Mouse (Mus musculus) heart, postnatal 0 days (tissue): ENCODE results near the gene Acoxl. TPM values are rescaled to one million over a fixed set of nuclear protein-coding genes. Genes with fewer than 3 reads are reported as not detected.

ENCODE experiments used
- ATAC-seq: fragments of 200-750 bp; cut with Nextera tagmentation; 2 replicates; pipeline ENCODE4 v1.8.0; 2017; ENCODE audit warnings: low read depth, moderate number of reproducible peaks, moderate library complexity; ENCODE audit not compliant: insufficient read depth
- DNase-seq: peaks from one replicate; pipeline ENCODE4 v3.0.0-alpha.2; 2016; ENCODE audit warnings: low spot score
- H3K27ac ChIP-seq: fragments of 300-500 bp; sonication (generic); 2 replicates; pipeline ENCODE4 v1.5.1; 2014; ENCODE audit warnings: low read depth, mild to moderate bottlenecking
- H3K27me3 ChIP-seq: fragments of 300-500 bp; sonication (generic); 2 replicates; pipeline ENCODE4 v1.6.1; 2014; ENCODE audit warnings: low read length, mixed read lengths; ENCODE audit not compliant: control insufficient read depth, insufficient read depth
- H3K36me3 ChIP-seq: fragments of 300-500 bp; sonication (generic); replicated peaks from 2 replicates; pipeline ENCODE4 v1.6.1; 2014; ENCODE audit warnings: low read length, mixed read lengths; ENCODE audit not compliant: control insufficient read depth, insufficient read depth
- H3K4me1 ChIP-seq: fragments of 300-500 bp; sonication (generic); 2 replicates; pipeline ENCODE4 v1.6.1; 2014; ENCODE audit warnings: antibody characterized with exemption; ENCODE audit not compliant: control insufficient read depth, insufficient read depth
- H3K4me2 ChIP-seq: fragments of 300-500 bp; sonication (generic); 2 replicates; pipeline ENCODE4 v1.6.1; 2014; ENCODE audit warnings: low read depth, mild to moderate bottlenecking, low read length, moderate library complexity
- H3K4me3 ChIP-seq: fragments of 300-500 bp; sonication (generic); 2 replicates; pipeline ENCODE4 v1.5.1; 2014; ENCODE audit warnings: low read depth, low read length
- H3K9ac ChIP-seq: fragments of 300-500 bp; sonication (generic); replicated peaks from 2 replicates; pipeline ENCODE4 v1.6.1; 2014; ENCODE audit warnings: low read depth, low read length, mixed read lengths
- H3K9me3 ChIP-seq: fragments of 300-500 bp; sonication (generic); replicated peaks from 2 replicates; pipeline ENCODE4 v1.6.1; 2016; ENCODE audit warnings: low read length; ENCODE audit not compliant: control insufficient read depth
- CTCF ChIP-seq: IDR thresholded peaks from 2 replicates; pipeline ENCODE4 v1.5.1; 2016; ENCODE audit warnings: antibody characterized with exemption, control low read depth, low read depth
- EP300 ChIP-seq: IDR thresholded peaks from 2 replicates; pipeline ENCODE4 v1.6.1; 2016; ENCODE audit warnings: antibody characterized with exemption, low read depth
- WGBS: fragments of 180-500 bp; shearing (Covaris S2); extraction: QIAGEN DNeasy Blood & Tissue Kit; methylation state at CpG from one replicate; pipeline ENCODE4 v1.1.7; 2014; 5-methylcytosine and 5-hydroxymethylcytosine counted together
- polyA plus RNA-seq: library from polyadenylated mRNA; unstranded; fragments of >200 nt; fragmentation: Nextera tagmentation; extraction: Ambion mirVana; gene quantifications from 2 replicates; pipeline ENCODE4 v1.2.1, GENCODE M21; 2015
- total RNA-seq: library from RNA; depleted of rRNA; stranded (reverse); fragments of >200 nt; gene quantifications from 2 replicates; pipeline ENCODE4 v1.2.3, GENCODE M21; 2014; ENCODE audit warnings: low replicate concordance

The Acoxl gene
- total and polyA plus RNA-seq, 2 experiments from 2014 or later = 0.37 TPM; not detected in 1

GRCm38 (mm10) chr2:127978601-127979230 is 140.0 kb downstream of the Acoxl start:
- no peaks in the 10 kb centered on the region for H3K9me3 ChIP-seq
- 83% methylated on average over 7 of the region's 7 CpGs for WGBS
- no peaks in the 10 kb centered on the region for H3K27me3 ChIP-seq
- no peaks in the 10 kb centered on the region for H3K36me3 ChIP-seq
- no peak overlapping the region for H3K4me3 ChIP-seq
- no peak for ATAC-seq
- TF ChIP-seq EP300 (no peak), CTCF (no peak)
- H3K27ac ChIP-seq = no peak overlapping the region
- H3K9ac ChIP-seq = no peak overlapping the region
- no peak overlapping the region for H3K4me2 ChIP-seq
- no peak for DNase-seq
- no peaks in the 10 kb centered on the region for H3K4me1 ChIP-seq

GRCm38 (mm10) chr2:127982610-127983009 is 143.9 kb downstream of the Acoxl start:
- WGBS = 93% methylated on average over 3 of the region's 3 CpGs
- H3K36me3 ChIP-seq = no peaks in the 10 kb centered on the region
- TF ChIP-seq EP300 = no peak
- no peak for TF ChIP-seq CTCF
- H3K4me3 ChIP-seq = no peak overlapping the region
- H3K4me2 ChIP-seq = no peak overlapping the region
- H3K27ac ChIP-seq = no peak overlapping the region
- H3K9me3 ChIP-seq = no peaks in the 10 kb centered on the region
- H3K4me1 ChIP-seq = no peaks in the 10 kb centered on the region
- ATAC-seq (no peak), DNase-seq (no peak)
- H3K27me3 ChIP-seq = 0 out of 2 replicates have a peak, but pooled peaks cover 3% of the 10 kb centered on the region
- no peak overlapping the region for H3K9ac ChIP-seq

- no peaks in the 10 kb centered on the region for H3K36me3 ChIP-seq
- H3K9ac ChIP-seq = no peak overlapping the region
- ATAC-seq (no peak), DNase-seq (no peak)
- no peaks in the 10 kb centered on the region for H3K9me3 ChIP-seq
- WGBS = 15% methylated on average over 4 of the region's 4 CpGs
- H3K27ac ChIP-seq = no peak overlapping the region
- H3K27me3 ChIP-seq = 0 out of 2 replicates have a peak, but pooled peaks cover 3% of the 10 kb centered on the region
- TF ChIP-seq CTCF (no peak), EP300 (no peak)
- H3K4me2 ChIP-seq = no peak overlapping the region
- no peak overlapping the region for H3K4me3 ChIP-seq
- no peaks in the 10 kb centered on the region for H3K4me1 ChIP-seq
Measured at GRCm38 (mm10) chr2:127983301-127983700, 144.6 kb downstream of the Acoxl start.

GRCm38 (mm10) chr2:127983981-127984380 is 145.3 kb downstream of the Acoxl start:
- H3K4me1 ChIP-seq = no peaks in the 10 kb centered on the region
- 95% methylated on average over 1 of the region's 1 CpGs for WGBS
- no peaks in the 10 kb centered on the region for H3K9me3 ChIP-seq
- no peak for DNase-seq
- no peak overlapping the region for H3K27ac ChIP-seq
- H3K4me3 ChIP-seq = no peak overlapping the region
- no peak overlapping the region for H3K4me2 ChIP-seq
- H3K9ac ChIP-seq = no peak overlapping the region
- TF ChIP-seq EP300 = no peak
- TF ChIP-seq CTCF = no peak
- ATAC-seq = no peak
- no peaks in the 10 kb centered on the region for H3K36me3 ChIP-seq
- 0 out of 2 replicates have a peak, but pooled peaks cover 3% of the 10 kb centered on the region for H3K27me3 ChIP-seq

- Histone ChIP-seq H3K9ac (no peak overlapping the region), H3K9me3 (no peaks in the 10 kb centered on the region), H3K4me1 (peaks cover 5% of the 10 kb centered on the region; the same call in 1 of the 2 replicates), H3K4me3 (no peak overlapping the region), H3K4me2 (no peak overlapping the region), H3K27ac (no peak overlapping the region), H3K36me3 (no peaks in the 10 kb centered on the region), H3K27me3 (0 out of 2 replicates have a peak, but pooled peaks cover 3% of the 10 kb centered on the region)
- no peak for ATAC-seq
- DNase-seq = no peak
- WGBS = 39% methylated on average over 4 of the region's 4 CpGs
- TF ChIP-seq EP300 = no peak
Measured at GRCm38 (mm10) chr2:127987706-127988105, 149.0 kb downstream of the Acoxl start.
